Mouse (Mus musculus): Measurements from ENCODE around the gene Cadps2. TPM values are rescaled to one million over a fixed set of nuclear protein-coding genes. Genes with fewer than 3 reads are reported as not detected.

Cadps2 gene
- total RNA-seq, 2 experiments from 2014 or later: 0.15 to 0.22 TPM

GRCm38 (mm10) chr6:23575102-23575501 lies 264.1 kb downstream of the Cadps2 start:
- TF ChIP-seq CTCF (IDR thresholded peaks at IDR 0.05): no peak
- intact Hi-C loops (cut with DNase I): no loop called here
- H3K4me3 ChIP-seq: no peak overlapping the region
- DNase-seq: no peak
- no peak overlapping the region for H3K27ac ChIP-seq

GRCm38 (mm10) chr6:23573750-23574149 lies 265.5 kb downstream of the Cadps2 start:
- no peak for TF ChIP-seq CTCF (IDR thresholded peaks at IDR 0.05)
- intact Hi-C loops (cut with DNase I): no loop called here
- Histone ChIP-seq H3K4me3 (no peak overlapping the region), H3K27ac (no peak overlapping the region)
- no peak for DNase-seq

GRCm38 (mm10) chr6:23572401-23572800 lies 266.8 kb downstream of the Cadps2 start:
- Histone ChIP-seq H3K27ac (no peak overlapping the region), H3K4me3 (no peak overlapping the region)
- no peak for TF ChIP-seq CTCF (IDR thresholded peaks at IDR 0.05)
- intact Hi-C loops (cut with DNase I): no loop called here
- DNase-seq: no peak

- intact Hi-C loops (cut with DNase I): no loop called here
- Histone ChIP-seq H3K4me3 (no peak overlapping the region), H3K27ac (no peak overlapping the region)
- no peak for TF ChIP-seq CTCF (IDR thresholded peaks at IDR 0.05)
- no peak for DNase-seq
Observed at GRCm38 (mm10) chr6:23569686-23570085, 269.5 kb downstream of the Cadps2 start.

- no peak for TF ChIP-seq CTCF (IDR thresholded peaks at IDR 0.05)
- Histone ChIP-seq H3K4me3 (no peak overlapping the region), H3K27ac (no peak overlapping the region)
- DNase-seq: no peak
- intact Hi-C loops (cut with DNase I): no loop called here
Observed at GRCm38 (mm10) chr6:23568688-23569087, 270.5 kb downstream of the Cadps2 start.

GRCm38 (mm10) chr6:23567651-23568050 lies 271.6 kb downstream of the Cadps2 start:
- intact Hi-C loops (cut with DNase I): no loop called here
- H3K27ac ChIP-seq: no peak overlapping the region
- TF ChIP-seq CTCF (IDR thresholded peaks at IDR 0.05): no peak
- DNase-seq: no peak
- H3K4me3 ChIP-seq: no peak overlapping the region

- intact Hi-C loops (cut with DNase I): no loop called here
- no peak for TF ChIP-seq CTCF (IDR thresholded peaks at IDR 0.05)
- no peak overlapping the region for H3K27ac ChIP-seq
- no peak for DNase-seq
- H3K4me3 ChIP-seq: no peak overlapping the region
Observed at GRCm38 (mm10) chr6:23549874-23550273, 289.3 kb downstream of the Cadps2 start.

- no peak overlapping the region for H3K27ac ChIP-seq
- TF ChIP-seq CTCF (IDR thresholded peaks at IDR 0.05): no peak
- intact Hi-C loops (cut with DNase I): no loop called here
- no peak for DNase-seq
- H3K4me3 ChIP-seq: no peak overlapping the region
Observed at GRCm38 (mm10) chr6:23523710-23524109, 315.5 kb downstream of the Cadps2 start.

GRCm38 (mm10) chr6:23522556-23522955 lies 316.7 kb downstream of the Cadps2 start:
- Histone ChIP-seq H3K4me3 (no peak overlapping the region), H3K27ac (no peak overlapping the region)
- no peak for DNase-seq
- no peak for TF ChIP-seq CTCF (IDR thresholded peaks at IDR 0.05)
- intact Hi-C loops (cut with DNase I): no loop called here

- no peak for TF ChIP-seq CTCF (IDR thresholded peaks at IDR 0.05)
- H3K27ac ChIP-seq: no peak overlapping the region
Observed at GRCm38 (mm10) chr6:23498611-23499010, 340.6 kb downstream of the Cadps2 start.

GRCm38 (mm10) chr6:23491804-23492203 lies 347.4 kb downstream of the Cadps2 start:
- TF ChIP-seq CTCF (IDR thresholded peaks at IDR 0.05): peak; percentile 41
- H3K4me3 ChIP-seq: no peak overlapping the region
- intact Hi-C loops (cut with DNase I): no loop called here

More at GRCm38 (mm10) chr6:23498611-23499010, 340.6 kb downstream of the Cadps2 start:
- no peak overlapping the region for H3K4me3 ChIP-seq
- DNase-seq: no peak
- intact Hi-C loops (cut with DNase I): no loop called here

GRCm38 (mm10) chr6:23490431-23490830 lies 348.8 kb downstream of the Cadps2 start:
- Histone ChIP-seq H3K27ac (no peak overlapping the region), H3K4me3 (no peak overlapping the region)
- intact Hi-C loops (cut with DNase I): no loop called here
- no peak for TF ChIP-seq CTCF (IDR thresholded peaks at IDR 0.05)
- DNase-seq: no peak

More at GRCm38 (mm10) chr6:23491804-23492203, 347.4 kb downstream of the Cadps2 start:
- DNase-seq: no peak
- H3K27ac ChIP-seq: no peak overlapping the region

- no peak for DNase-seq
- intact Hi-C loops (cut with DNase I): no loop called here
- no peak for TF ChIP-seq CTCF (IDR thresholded peaks at IDR 0.05)
- H3K4me3 ChIP-seq: no peak overlapping the region
- H3K27ac ChIP-seq: no peak overlapping the region
Observed at GRCm38 (mm10) chr6:23489046-23489445, 350.2 kb downstream of the Cadps2 start.

- no peak for DNase-seq
- H3K4me3 ChIP-seq: no peak overlapping the region
- intact Hi-C loops (cut with DNase I): no loop called here
- TF ChIP-seq CTCF (IDR thresholded peaks at IDR 0.05): no peak
- H3K27ac ChIP-seq: no peak overlapping the region
Observed at GRCm38 (mm10) chr6:23472686-23473085, 366.5 kb downstream of the Cadps2 start.

GRCm38 (mm10) chr6:23471830-23472229 lies 367.4 kb downstream of the Cadps2 start:
- H3K4me3 ChIP-seq: no peak overlapping the region
- TF ChIP-seq CTCF (IDR thresholded peaks at IDR 0.05): no peak
- no peak for DNase-seq
- intact Hi-C loops (cut with DNase I): no loop called here
- no peak overlapping the region for H3K27ac ChIP-seq

Data from gastrocnemius, adult 2 months (tissue).